Comparison of ENCODE assay signal across 9 mouse cellular contexts in the genomic region with DNA sequence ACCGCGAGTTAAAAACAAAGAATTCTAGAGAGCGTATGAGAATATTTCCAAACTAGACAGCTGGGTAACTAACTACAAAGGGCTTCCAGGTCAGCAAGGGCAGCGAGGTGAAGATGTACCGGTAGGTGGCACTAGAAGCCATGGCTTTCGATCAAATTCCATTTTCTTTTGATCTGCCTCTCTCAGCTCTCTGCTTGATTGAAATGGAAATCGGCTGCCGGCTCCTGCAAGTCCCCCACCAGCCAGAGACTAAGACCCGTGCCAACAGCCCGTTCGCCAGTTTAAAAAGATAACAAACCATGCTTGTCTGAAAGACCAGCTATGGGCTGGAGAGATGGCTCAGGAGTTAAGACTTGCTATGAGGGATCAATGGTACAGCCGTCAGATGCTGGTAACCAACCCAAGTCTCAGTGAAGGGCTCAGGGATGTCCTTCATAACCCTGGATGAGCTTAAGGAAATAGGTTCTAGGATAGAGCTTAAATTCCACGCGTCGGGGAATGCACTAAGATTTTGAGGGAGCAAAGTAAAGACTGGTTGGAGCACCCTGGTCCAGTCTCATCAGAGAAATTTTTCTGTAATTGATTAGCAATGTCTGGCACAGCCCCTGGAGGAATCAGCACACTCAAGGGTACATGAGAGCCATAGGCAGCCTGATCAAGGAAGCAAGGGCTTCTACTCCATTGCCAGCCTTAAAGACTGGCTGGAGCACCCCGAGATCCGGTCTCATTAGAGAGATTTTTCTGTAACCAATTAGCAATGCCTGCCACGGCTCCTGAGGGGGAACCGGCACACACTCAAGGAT. TPM values are rescaled to one million over a fixed set of nuclear protein-coding genes. Genes with fewer than 3 reads are reported as not detected.
A peak's percentile ranks its signal among the peaks of the same experiment; 100 is the strongest.
DNase-seq lines count a peak whose midpoint lies in the region; TF ChIP-seq lines count a peak whose summit lies in the region.
"Had no signal": no experiment of that assay in that cellular context is flagged by ENCODE, and none has a peak within 500 bp of the region (broad histone marks: within the 10 kb centered on the region; RNA-seq: fewer than 3 reads in every experiment).

No protein-coding gene starts in this region.

- peak; percentile 86 for TF ChIP-seq CTCF in brain, embryonic 14.5 days (IDR thresholded peaks at IDR 0.05; ENCODE audit: borderline replicate concordance, extremely low read depth, insufficient read depth, insufficient read length)
- peak; percentile 75; the same call in 1 of the 2 replicates for TF ChIP-seq CTCF in embryonic fibroblast, embryonic 13.5 days (IDR thresholded peaks at IDR 0.05; ENCODE audit: borderline replicate concordance, insufficient read depth, low read length)
- TF ChIP-seq CTCF in small intestine, adult 2 months (IDR thresholded peaks at IDR 0.05; ENCODE audit: extremely low read depth, insufficient read length, insufficient replicate concordance, low read depth, low read length): peak; percentile 51; the same call in 1 of the 2 replicates

- H3K27ac ChIP-seq in embryonic fibroblast, embryonic 13.5 days (ENCODE audit: insufficient read depth, low read length): no peak overlapping the region
- peak overlapping the region; percentile 74 for H3K27ac ChIP-seq in hindbrain, embryonic 10.5 days
- H3K27ac ChIP-seq in small intestine, adult 2 months (ENCODE audit: insufficient read depth, low read depth, low read length): no peak overlapping the region

- DNase-seq in gastrocnemius, postnatal 10 days: peak; percentile 53
- DNase-seq in gastrocnemius, postnatal 25 days: no peak
- peak; percentile 96 for DNase-seq in brain, embryonic 14.5 days (ENCODE audit: low read depth)
- DNase-seq in hindbrain, embryonic 10.5 days (ENCODE audit: low spot score): peak; percentile 78
- peak; percentile 46 for DNase-seq in layer of hippocampus, adult 9-11 months
- peak; percentile 33 to 67 for DNase-seq in lung, postnatal 4 days

- no peaks in the 10 kb centered on the region for H3K4me1 ChIP-seq in embryonic fibroblast, embryonic 13.5 days (ENCODE audit: control insufficient read depth, insufficient read depth, low read length)
- H3K4me1 ChIP-seq in hindbrain, embryonic 10.5 days (replicated peaks): peaks cover 27% of the 10 kb centered on the region
- no peaks in the 10 kb centered on the region for H3K4me1 ChIP-seq in small intestine, adult 2 months (ENCODE audit: control insufficient read depth, insufficient read depth, insufficient read length, low read length)

- TF ChIP-seq POLR2A in brain, embryonic 14.5 days (IDR thresholded peaks at IDR 0.05; ENCODE audit: borderline replicate concordance, extremely low read depth, insufficient read depth, insufficient read length, poor library complexity, severe bottlenecking): no peak
- no peak for TF ChIP-seq POLR2A in embryonic fibroblast, embryonic 13.5 days (IDR thresholded peaks at IDR 0.05; ENCODE audit: low read depth, low read length)
- no peak for TF ChIP-seq POLR2A in small intestine, adult 2 months (IDR thresholded peaks at IDR 0.05; ENCODE audit: low read depth, low read length)

- H3K4me3 ChIP-seq in embryonic fibroblast, embryonic 13.5 days (ENCODE audit: insufficient read depth, low read length): no peak overlapping the region
- peak overlapping the region; percentile 46 for H3K4me3 ChIP-seq in hindbrain, embryonic 10.5 days
- H3K4me3 ChIP-seq in small intestine, adult 2 months (ENCODE audit: low read depth, low read length): no peak overlapping the region

- WGBS in hindbrain, embryonic 10.5 days: 23% methylated on average over 19 of the region's 19 CpGs
- WGBS in small intestine, adult 2 months: 30% methylated on average over 19 of the region's 19 CpGs

- no peaks in the 10 kb centered on the region for H3K9me3 ChIP-seq in hindbrain, embryonic 10.5 days

- H3K27me3 ChIP-seq in hindbrain, embryonic 10.5 days (ENCODE audit: insufficient read depth, poor library complexity, severe bottlenecking): no peaks in the 10 kb centered on the region; the same call in 1 of the 2 replicates
- no peaks in the 10 kb centered on the region for H3K27me3 ChIP-seq in small intestine, adult 2 months (ENCODE audit: control insufficient read depth, insufficient read depth, low read length)
- H3K27me3 ChIP-seq: CH12.LX had no signal

- no peaks in the 10 kb centered on the region for H3K36me3 ChIP-seq in hindbrain, embryonic 10.5 days
- no peaks in the 10 kb centered on the region for H3K36me3 ChIP-seq in small intestine, adult 2 months (ENCODE audit: control insufficient read depth, insufficient read depth, low read length)

RNA-seq across cellular contexts. Expression of gene Ccdc60, which starts 56.7 kb away (rescaled TPM):
- total RNA-seq in gastrocnemius, postnatal 10 days (2021): not detected
- total RNA-seq in gastrocnemius, postnatal 25 days (2021): not detected
- 1.2 and 2.7 TPM in 2 replicates for polyA plus RNA-seq in brain, embryonic 14.5 days (2012; rRNA removed)
- polyA plus RNA-seq in embryonic fibroblast, embryonic 13.5 days (2011; ENCODE audit: insufficient read length, low read depth, missing spikeins): 0.18 TPM in 1 of 2 replicates, not detected in the other
- polyA plus RNA-seq in hindbrain, embryonic 10.5 days (2016; fragmentation: Nextera tagmentation; extraction: Ambion mirVana): 1.3 and 2.1 TPM in 2 replicates
- 0.14 and 0.16 TPM in 2 replicates for polyA plus RNA-seq in small intestine, adult 2 months (2012; rRNA removed)
- total RNA-seq: CH12.LX had no signal
